Mouse (Mus musculus): ENCODE data around the gene Gsap.

DNA sequence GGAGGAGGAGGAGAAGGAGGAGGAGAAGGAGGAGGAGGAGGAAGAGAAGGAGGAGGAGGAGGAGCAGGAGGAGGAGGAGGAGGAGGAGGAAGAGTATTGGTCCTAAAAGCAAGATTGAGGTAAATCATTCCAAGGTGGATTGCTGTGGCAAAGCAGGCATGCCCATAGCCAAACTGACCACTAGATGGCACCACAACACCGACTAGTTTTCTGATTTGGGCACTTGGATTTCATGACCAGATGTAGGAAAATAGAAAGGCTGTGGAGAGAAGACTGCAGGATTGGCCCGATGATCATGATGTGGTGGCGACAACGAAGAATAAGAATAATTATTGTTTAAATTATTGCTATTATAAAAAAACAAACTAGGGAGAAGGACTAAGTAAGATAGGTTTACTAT is 79.0 kb downstream of the Gsap start:
- TF ChIP-seq CTCF (IDR thresholded peaks at IDR 0.05; ENCODE audit: low read depth): peak; percentile 94
- TF ChIP-seq EP300 (optimal IDR thresholded peaks at IDR 0.05): no peak
